Mouse (Mus musculus): ENCODE measurements around the gene Nipal4. TPM values are rescaled to one million over a fixed set of nuclear protein-coding genes. Genes with fewer than 3 reads are reported as not detected.
"Not testable (repeated sequence)": the region's sequence is repeated elsewhere in the genome, so short reads cannot be mapped to it uniquely, and the experiment has no call there.

The Nipal4 gene
- polyA plus RNA-seq, 1 experiment from 2014 or later, result not detected

DNA sequence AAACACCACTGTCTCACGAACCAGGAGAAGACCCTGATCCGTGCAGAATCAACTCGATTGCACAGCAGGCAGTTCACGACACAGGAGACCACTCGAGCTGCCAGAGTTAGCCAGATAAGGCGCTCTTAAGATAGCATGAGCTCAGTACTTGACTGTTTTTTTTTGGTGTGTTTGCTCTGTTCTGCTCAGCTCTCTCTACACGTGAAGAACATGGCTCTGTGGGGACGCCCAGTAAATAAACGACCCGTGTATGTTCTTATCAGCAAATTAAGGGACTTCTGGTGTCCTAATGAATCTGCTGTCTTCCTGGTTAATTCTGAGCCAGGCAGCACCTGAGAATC lies 36.2 kb upstream of the Nipal4 start:
- Histone ChIP-seq H3K27me3 (ENCODE audit: control insufficient read depth, insufficient read depth, low read length) (no peaks in the 10 kb centered on the region), H3K27ac (ENCODE audit: low read depth, low read length) (no peak overlapping the region), H3K4me1 (ENCODE audit: control insufficient read depth, insufficient read depth, low read length) (no peaks in the 10 kb centered on the region), H3K9ac (replicated peaks; ENCODE audit: low read depth, low read length) (no peak overlapping the region), H3K9me3 (ENCODE audit: control insufficient read depth, low read length) (no peaks in the 10 kb centered on the region), H3K4me2 (ENCODE audit: low read depth, low read length) (no peak overlapping the region), H3K36me3 (ENCODE audit: control insufficient read depth, insufficient read depth, low read length) (peaks cover 50% of the 10 kb centered on the region), H3K4me3 (ENCODE audit: low read depth, low read length) (no peak overlapping the region)
- ATAC-seq (ENCODE audit: low read depth), result no peak
- WGBS, result 75% methylated on average over 10 of the region's 10 CpGs

DNA sequence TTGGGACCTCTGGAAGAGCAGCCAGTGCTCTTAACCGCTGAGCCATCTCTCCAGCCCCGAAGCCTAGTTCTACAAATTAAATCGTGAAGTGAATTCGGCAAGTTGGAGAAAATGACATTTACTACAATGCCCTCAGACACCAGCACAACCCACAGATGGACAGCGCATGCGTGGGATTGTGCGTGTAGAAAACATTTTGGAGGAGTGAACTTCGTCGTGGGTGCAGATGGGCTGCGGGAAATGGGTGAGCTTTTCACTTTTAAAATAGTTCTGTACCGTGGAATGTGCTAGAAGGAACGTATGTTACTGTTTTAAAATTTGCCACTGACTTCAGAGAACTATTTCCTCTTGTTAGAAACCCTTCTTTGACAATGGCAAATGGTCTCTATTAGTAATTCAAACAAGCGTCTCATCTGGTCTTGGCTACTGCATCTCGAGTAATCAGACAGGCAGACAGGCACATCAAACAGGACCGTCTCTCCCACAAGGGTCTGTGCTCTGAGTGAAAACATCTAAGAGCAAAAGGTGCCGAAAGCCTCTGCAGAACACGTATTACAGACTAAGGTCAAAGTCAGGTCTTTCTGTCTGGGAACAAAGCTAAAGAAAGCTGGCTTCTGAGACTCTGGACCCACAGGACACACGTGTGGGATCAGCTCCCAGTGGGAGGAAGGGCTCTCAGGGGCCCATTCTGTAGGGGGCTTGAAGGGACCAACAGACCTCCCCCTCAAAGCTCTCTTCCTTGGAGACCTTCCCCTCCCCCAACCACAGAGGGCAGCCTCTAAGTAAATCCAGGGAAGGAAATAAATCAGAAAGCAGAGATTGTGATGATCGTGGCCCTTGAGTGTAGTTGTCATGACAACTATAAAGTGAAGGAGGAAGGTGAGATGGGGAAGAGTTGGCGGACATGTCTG lies 35.6 kb upstream of the Nipal4 start:
- Histone ChIP-seq H3K9me3 (ENCODE audit: control insufficient read depth, low read length) (no peaks in the 10 kb centered on the region), H3K36me3 (ENCODE audit: control insufficient read depth, insufficient read depth, low read length) (peaks cover 51% of the 10 kb centered on the region), H3K4me2 (ENCODE audit: low read depth, low read length) (no peak overlapping the region), H3K4me1 (ENCODE audit: control insufficient read depth, insufficient read depth, low read length) (no peaks in the 10 kb centered on the region), H3K27ac (ENCODE audit: low read depth, low read length) (no peak overlapping the region), H3K27me3 (ENCODE audit: control insufficient read depth, insufficient read depth, low read length) (no peaks in the 10 kb centered on the region), H3K9ac (replicated peaks; ENCODE audit: low read depth, low read length) (no peak overlapping the region), H3K4me3 (ENCODE audit: low read depth, low read length) (no peak overlapping the region)
- WGBS, result 76% methylated on average over 20 of the region's 20 CpGs
- no peak for ATAC-seq (ENCODE audit: low read depth)

DNA sequence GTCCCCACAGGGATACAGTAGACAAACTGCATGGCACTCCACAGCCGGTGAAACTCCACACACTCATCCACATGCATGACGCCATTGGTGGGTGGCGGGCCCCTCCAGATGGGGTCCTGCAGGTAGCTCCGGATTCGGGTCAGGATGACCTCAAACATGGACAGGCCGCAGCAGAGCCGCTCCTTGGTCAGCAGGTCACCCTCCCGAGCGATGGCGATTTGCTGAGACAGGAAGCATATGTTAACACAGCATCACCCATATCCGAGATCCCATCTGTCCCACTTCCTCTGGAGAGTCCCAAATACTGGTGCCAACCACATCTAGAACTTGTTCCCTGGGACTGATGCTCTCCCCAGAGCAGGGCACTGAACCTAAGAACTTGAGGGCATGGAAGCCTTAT lies 34.4 kb upstream of the Nipal4 start:
- Histone ChIP-seq H3K36me3 (ENCODE audit: control insufficient read depth, insufficient read depth, low read length) (peaks cover 55% of the 10 kb centered on the region), H3K27ac (ENCODE audit: low read depth, low read length) (no peak overlapping the region), H3K27me3 (ENCODE audit: control insufficient read depth, insufficient read depth, low read length) (no peaks in the 10 kb centered on the region), H3K4me1 (ENCODE audit: control insufficient read depth, insufficient read depth, low read length) (no peaks in the 10 kb centered on the region), H3K9me3 (ENCODE audit: control insufficient read depth, low read length) (no peaks in the 10 kb centered on the region), H3K4me2 (ENCODE audit: low read depth, low read length) (no peak overlapping the region), H3K4me3 (ENCODE audit: low read depth, low read length) (no peak overlapping the region), H3K9ac (replicated peaks; ENCODE audit: low read depth, low read length) (no peak overlapping the region)
- WGBS, result 91% methylated on average over 11 of the region's 11 CpGs
- ATAC-seq (ENCODE audit: low read depth), result no peak

DNA sequence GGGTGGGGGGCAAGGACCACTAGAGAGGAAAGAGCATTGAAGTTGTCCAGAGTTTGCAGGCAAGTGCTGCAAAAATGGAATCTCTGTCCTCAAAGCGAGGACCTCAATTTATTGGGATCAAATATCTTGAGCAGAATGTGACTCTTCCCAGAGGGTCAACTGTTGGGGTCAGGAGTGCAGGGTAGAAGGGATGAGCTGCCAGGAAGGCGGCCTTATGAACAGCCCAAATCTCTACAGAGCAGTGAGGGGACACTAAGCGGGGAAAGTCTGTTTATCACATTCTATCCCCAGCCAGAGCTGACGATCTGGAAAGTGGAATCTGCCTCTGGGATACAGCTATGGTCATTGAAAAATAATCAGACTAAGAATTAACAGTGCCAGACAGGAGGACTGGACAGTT lies 27.9 kb upstream of the Nipal4 start:
- Histone ChIP-seq H3K4me3 (ENCODE audit: low read depth, low read length) (no peak overlapping the region), H3K9ac (replicated peaks; ENCODE audit: low read depth, low read length) (no peak overlapping the region), H3K4me1 (ENCODE audit: control insufficient read depth, insufficient read depth, low read length) (no peaks in the 10 kb centered on the region), H3K36me3 (ENCODE audit: control insufficient read depth, insufficient read depth, low read length) (peaks cover 41% of the 10 kb centered on the region), H3K27ac (ENCODE audit: low read depth, low read length) (no peak overlapping the region), H3K4me2 (ENCODE audit: low read depth, low read length) (no peak overlapping the region), H3K27me3 (ENCODE audit: control insufficient read depth, insufficient read depth, low read length) (no peaks in the 10 kb centered on the region), H3K9me3 (ENCODE audit: control insufficient read depth, low read length) (no peaks in the 10 kb centered on the region)
- no peak for ATAC-seq (ENCODE audit: low read depth)
- WGBS, result 80% methylated on average over 4 of the region's 4 CpGs

DNA sequence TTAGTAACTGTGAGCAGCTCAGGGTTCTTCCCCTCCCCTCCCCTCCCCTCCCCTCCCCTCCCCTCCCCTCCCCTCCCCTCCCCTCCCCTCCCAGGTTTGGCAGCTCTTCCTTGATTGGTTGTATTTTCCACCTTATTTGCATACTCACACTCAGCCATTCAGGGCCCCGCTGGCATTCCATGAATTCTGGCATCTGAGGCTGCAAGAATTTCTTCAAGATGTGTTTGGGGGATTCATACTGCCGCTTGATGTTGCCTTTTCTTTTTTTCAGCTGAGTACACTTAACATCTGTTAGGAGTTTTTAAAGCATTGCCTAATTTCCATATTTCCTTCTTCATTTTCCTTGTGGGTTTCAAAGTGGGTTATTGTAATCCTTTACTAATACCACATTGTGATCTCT lies 22.0 kb upstream of the Nipal4 start:
- Histone ChIP-seq H3K27ac (ENCODE audit: low read depth, low read length) (no peak overlapping the region), H3K27me3 (ENCODE audit: control insufficient read depth, insufficient read depth, low read length) (no peaks in the 10 kb centered on the region), H3K4me1 (ENCODE audit: control insufficient read depth, insufficient read depth, low read length) (no peaks in the 10 kb centered on the region), H3K4me3 (ENCODE audit: low read depth, low read length) (no peak overlapping the region), H3K9me3 (ENCODE audit: control insufficient read depth, low read length) (no peaks in the 10 kb centered on the region), H3K36me3 (ENCODE audit: control insufficient read depth, insufficient read depth, low read length) (no peaks in the 10 kb centered on the region), H3K9ac (replicated peaks; ENCODE audit: low read depth, low read length) (no peak overlapping the region), H3K4me2 (ENCODE audit: low read depth, low read length) (no peak overlapping the region)
- WGBS, result 65% methylated on average over 2 of the region's 2 CpGs
- ATAC-seq (ENCODE audit: low read depth), result no peak

DNA sequence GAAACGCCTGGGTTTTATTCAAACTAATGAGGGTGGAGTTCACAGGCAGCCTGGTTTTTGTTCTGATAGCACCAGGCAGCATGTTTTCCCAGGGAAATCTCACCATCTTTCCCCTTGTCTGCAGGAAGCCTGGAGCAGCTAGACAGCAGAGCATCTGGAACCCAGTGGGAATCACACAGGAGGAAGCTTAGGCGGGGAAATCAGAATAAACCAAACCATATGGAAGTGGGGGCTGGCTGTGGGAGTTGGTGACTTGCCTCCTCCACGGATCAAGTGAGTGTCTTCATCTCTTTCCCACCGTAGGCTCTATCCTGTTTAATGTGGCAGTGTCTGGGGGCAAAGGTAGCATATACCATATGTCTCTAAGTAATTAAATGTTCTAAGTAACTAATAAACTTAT lies 19.2 kb upstream of the Nipal4 start:
- H3K27me3 ChIP-seq (ENCODE audit: control insufficient read depth, insufficient read depth, low read length), result no peaks in the 10 kb centered on the region
- H3K4me3 ChIP-seq (ENCODE audit: low read depth, low read length), result no peak overlapping the region
- no peak for ATAC-seq (ENCODE audit: low read depth)
- H3K9me3 ChIP-seq (ENCODE audit: control insufficient read depth, low read length), result no peaks in the 10 kb centered on the region
- H3K9ac ChIP-seq (replicated peaks; ENCODE audit: low read depth, low read length), result no peak overlapping the region
- H3K4me2 ChIP-seq (ENCODE audit: low read depth, low read length), result no peak overlapping the region
- WGBS, result 45% methylated on average over 4 of the region's 4 CpGs
- no peak overlapping the region for H3K27ac ChIP-seq (ENCODE audit: low read depth, low read length)
- no peaks in the 10 kb centered on the region for H3K4me1 ChIP-seq (ENCODE audit: control insufficient read depth, insufficient read depth, low read length)
- H3K36me3 ChIP-seq (ENCODE audit: control insufficient read depth, insufficient read depth, low read length), result no peaks in the 10 kb centered on the region

DNA sequence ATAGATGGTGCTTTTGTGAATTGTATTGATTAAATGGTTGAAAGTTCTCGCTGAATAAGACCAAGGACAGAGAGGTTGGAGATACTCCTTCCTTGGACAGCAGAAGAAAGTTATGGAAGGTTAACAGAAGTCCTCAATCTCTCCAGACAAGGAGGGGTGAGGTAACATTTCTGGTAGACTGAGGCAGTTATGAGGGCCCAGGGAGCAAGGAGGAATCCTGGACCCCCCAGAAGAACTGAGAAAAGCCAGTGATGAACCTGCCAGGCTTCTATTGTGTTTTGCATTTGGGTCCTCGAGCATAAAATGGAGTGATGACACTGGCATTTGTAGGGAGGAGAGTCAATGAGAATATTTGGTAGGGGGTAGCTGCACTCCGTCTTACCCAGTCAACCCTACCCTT lies 18.6 kb upstream of the Nipal4 start:
- Histone ChIP-seq H3K27ac (ENCODE audit: low read depth, low read length) (no peak overlapping the region), H3K4me3 (ENCODE audit: low read depth, low read length) (no peak overlapping the region), H3K9ac (replicated peaks; ENCODE audit: low read depth, low read length) (no peak overlapping the region), H3K4me1 (ENCODE audit: control insufficient read depth, insufficient read depth, low read length) (no peaks in the 10 kb centered on the region), H3K9me3 (ENCODE audit: control insufficient read depth, low read length) (no peaks in the 10 kb centered on the region), H3K4me2 (ENCODE audit: low read depth, low read length) (no peak overlapping the region), H3K27me3 (ENCODE audit: control insufficient read depth, insufficient read depth, low read length) (no peaks in the 10 kb centered on the region), H3K36me3 (ENCODE audit: control insufficient read depth, insufficient read depth, low read length) (no peaks in the 10 kb centered on the region)
- WGBS, result 80% methylated on average over 3 of the region's 3 CpGs
- ATAC-seq (ENCODE audit: low read depth), result no peak

DNA sequence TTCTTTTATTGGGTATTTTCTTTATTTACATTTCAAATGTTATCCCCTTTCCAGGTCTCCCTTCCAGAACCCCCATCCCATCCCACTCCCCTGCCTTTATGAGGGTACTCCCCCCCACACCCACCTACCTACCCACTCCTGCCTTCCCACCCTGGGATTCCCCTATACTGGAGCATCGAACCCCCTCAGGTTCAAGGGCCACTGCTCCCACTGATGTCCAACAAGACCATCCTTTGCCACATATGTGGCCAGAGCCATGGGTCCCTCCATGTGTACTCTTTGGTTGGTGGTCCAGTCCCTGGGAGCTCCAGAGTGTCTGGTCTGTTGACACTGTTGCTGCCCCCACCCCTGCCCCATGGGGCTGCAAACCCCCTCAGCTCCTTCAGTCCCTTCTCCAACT lies 15.7 kb upstream of the Nipal4 start:
- WGBS, result 89% methylated on average over 1 of the region's 1 CpGs
- not testable (repeated sequence) for H3K4me3 ChIP-seq (ENCODE audit: low read depth, low read length); H3K4me2 ChIP-seq (ENCODE audit: low read depth, low read length); H3K4me1 ChIP-seq (ENCODE audit: control insufficient read depth, insufficient read depth, low read length); ATAC-seq (ENCODE audit: low read depth); H3K9ac ChIP-seq (replicated peaks; ENCODE audit: low read depth, low read length); H3K36me3 ChIP-seq (ENCODE audit: control insufficient read depth, insufficient read depth, low read length); H3K9me3 ChIP-seq (ENCODE audit: control insufficient read depth, low read length); H3K27me3 ChIP-seq (ENCODE audit: control insufficient read depth, insufficient read depth, low read length); H3K27ac ChIP-seq (ENCODE audit: low read depth, low read length)

DNA sequence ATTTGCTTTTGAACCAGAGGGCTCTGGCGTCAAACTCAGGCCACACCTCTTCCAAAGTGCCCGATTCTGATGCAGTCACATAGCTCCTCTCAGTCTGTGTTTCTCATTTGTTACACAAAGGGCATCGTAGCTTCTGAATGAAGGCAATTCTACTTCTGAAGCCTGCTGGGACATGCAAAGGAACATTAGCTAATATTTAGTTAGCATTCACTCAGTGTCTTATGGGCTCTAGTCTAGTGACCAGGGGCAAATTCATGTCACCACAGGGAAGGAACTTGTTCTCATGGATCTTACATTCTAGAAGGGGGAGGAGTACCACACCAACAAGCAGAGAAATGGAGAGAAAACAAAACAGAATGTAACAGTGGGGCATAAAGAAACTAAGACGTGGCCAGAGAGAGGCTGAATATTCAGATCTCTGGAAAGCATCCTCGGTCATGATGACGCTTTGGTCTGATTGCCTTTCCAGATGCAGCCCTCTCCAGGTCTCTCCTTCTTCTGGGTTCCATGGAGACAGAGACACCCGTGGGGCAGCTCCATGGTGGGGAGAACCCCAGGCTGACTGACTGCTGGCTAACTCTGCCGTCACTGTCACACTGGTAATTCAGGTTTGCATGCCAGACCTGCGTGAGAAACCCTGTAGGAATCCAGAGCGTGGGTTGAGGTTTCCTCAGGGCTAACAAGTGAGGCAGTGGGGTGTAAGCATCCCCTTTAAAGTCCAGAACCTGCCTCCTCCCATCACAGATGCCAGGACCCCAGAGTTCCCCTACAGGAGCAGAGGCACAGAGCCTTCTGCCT lies 11.1 kb upstream of the Nipal4 start:
- no peak overlapping the region for H3K4me2 ChIP-seq (ENCODE audit: low read depth, low read length)
- no peaks in the 10 kb centered on the region for H3K4me1 ChIP-seq (ENCODE audit: control insufficient read depth, insufficient read depth, low read length)
- no peaks in the 10 kb centered on the region for H3K36me3 ChIP-seq (ENCODE audit: control insufficient read depth, insufficient read depth, low read length)
- 77% methylated on average over 10 of the region's 10 CpGs for WGBS
- no peak overlapping the region for H3K4me3 ChIP-seq (ENCODE audit: low read depth, low read length)
- H3K27ac ChIP-seq (ENCODE audit: low read depth, low read length), result no peak overlapping the region
- no peak overlapping the region for H3K9ac ChIP-seq (replicated peaks; ENCODE audit: low read depth, low read length)
- no peaks in the 10 kb centered on the region for H3K27me3 ChIP-seq (ENCODE audit: control insufficient read depth, insufficient read depth, low read length)
- no peak for ATAC-seq (ENCODE audit: low read depth)
- H3K9me3 ChIP-seq (ENCODE audit: control insufficient read depth, low read length), result no peaks in the 10 kb centered on the region

Measured in neural tube, embryonic 14.5 days (tissue).